Mouse (Mus musculus): ENCODE measurements around the gene Rwdd2a.
A peak's percentile ranks its signal among the peaks of the same experiment; 100 is the strongest.
"Not testable (repeated sequence)": the region's sequence is repeated elsewhere in the genome, so short reads cannot be mapped to it uniquely, and the experiment has no call there.

Rwdd2a gene

DNA sequence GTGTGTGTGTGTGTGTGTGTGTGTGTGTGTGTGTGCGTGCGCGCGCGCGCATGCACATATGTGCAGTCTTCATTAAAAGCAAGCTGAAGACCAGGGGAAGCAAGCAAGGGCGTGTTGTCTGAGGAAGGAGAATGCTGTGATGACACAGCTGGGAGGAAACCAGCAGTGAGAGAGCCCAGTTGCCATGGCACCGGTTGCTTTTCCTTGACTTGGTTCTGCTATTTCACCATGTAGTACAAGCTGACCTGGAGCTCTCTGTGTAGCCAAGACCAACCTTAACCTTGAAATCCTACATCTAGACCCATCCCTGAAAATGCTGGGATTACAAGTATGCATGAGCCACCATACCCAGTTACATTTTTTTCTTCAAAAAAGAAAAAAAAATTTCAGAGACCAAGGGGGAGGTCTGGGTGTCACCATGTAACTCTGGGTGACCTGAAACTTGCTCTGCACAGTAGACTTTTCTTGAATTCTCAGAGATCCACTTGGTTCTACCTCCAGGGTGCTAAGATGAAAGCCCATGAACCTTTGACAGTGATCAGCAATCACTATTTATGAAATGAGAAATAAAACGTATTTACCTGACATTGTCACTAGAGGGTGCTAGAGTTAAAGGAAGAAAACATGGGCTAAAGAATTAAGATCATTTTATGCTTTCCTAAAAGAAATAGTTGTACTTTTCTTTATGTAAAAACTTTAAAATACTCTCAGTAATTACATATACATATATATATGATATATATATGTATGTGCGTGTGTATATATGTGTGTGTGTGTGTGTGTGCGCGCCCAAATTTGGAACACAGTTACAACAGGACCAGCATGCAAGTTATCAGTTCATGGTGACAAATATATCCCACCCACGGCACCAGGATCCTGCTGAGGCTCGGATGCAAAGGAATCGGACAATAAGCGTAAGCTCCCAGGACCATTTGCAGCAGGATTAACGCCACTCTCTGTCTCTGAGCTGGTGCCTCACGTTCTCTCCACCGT lies 21.2 kb downstream of the Rwdd2a start:
- DNase-seq (ENCODE audit: low spot score in 2 of 2): peak; percentile 46 to 54

DNA sequence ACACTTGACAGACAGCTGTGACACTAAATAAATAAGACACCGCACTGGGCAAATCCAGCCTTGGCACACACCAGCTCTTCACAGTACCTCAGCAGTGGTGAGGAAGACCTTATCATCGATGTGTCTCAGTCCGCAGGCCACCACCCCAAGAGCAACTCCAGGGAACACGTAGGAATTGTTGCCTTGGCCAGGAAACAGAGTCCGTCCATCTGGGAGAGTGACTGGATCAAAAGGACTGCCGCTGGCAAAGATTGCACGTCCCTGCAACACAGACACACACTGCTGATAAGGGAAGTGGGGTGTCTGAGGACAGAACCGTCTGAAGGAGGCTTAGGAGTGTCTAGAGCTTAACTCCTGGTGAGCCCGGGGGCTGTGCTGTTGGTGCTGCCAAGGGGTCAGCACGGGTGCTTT lies 22.6 kb downstream of the Rwdd2a start:
- not testable (repeated sequence) for DNase-seq (ENCODE audit: low spot score in 2 of 2)

DNA sequence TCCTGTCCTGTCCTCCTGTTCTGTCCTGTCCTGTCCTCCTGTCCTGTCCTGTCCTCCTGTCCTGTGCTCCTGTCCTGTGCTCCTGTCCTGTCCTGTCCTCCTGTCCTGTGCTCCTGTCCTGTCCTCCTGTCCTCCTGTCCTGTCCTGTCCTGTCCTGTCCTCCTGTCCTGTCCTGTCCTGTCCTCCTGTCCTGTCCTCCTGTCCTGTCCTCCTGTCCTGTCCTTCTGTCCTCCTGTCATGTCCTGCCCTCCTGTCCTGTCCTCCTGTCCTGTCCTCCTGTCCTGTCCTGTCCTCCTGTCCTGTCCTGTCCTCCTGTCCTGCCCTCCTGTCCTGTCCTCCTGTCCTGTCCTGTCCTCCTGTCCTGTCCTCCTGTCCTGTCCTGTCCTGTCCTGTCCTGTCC lies 25.2 kb downstream of the Rwdd2a start:
- DNase-seq (ENCODE audit: low spot score in 2 of 2): not testable (repeated sequence)

DNA sequence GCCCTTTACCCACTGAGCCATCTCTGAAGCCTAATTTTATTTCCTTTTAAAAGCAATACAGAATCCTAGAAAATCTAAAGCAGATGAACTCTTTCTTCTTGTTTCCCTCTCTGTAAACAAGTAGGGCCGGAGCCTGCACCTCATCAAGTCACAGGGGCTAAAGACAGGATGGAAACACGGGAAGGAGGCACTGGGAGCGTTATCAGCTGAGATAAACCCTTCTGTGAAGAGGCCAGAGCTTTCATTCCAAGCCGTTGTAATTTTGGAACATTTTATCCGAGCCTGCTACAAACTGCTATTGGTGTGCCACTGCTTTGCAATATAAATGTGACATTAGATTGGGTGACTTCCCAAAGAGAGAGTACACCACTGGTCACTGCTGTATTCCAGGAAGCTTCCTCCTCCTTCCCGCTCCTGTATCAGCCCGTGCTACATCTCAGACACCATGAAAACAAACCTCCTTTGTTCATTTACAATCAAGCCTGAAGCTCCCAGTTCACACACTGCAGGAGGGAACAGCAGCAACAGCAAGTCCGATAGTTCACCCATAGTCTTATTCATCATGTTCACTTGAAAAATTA lies 28.0 kb downstream of the Rwdd2a start:
- no peak for DNase-seq (ENCODE audit: low spot score in 2 of 2)

DNA sequence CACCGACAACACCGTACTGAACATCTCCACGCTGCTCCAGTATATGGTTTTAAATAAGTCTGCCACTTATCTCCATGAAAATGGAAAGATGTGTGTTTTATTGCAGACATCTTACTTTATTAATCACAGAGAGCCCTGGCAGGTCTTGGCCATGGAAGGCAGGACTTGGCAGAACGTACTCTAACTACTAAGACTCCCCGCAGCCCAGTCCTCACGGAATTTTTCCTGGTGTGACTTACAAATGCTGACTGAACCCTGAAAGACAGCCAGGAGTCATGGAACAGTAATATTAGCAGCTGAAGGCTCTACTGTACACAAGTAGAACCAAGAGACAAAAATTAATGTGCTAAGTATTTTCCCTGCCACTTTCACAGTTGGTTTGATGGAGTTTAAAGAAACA lies 34.0 kb downstream of the Rwdd2a start:
- DNase-seq (ENCODE audit: low spot score in 2 of 2): no peak

DNA sequence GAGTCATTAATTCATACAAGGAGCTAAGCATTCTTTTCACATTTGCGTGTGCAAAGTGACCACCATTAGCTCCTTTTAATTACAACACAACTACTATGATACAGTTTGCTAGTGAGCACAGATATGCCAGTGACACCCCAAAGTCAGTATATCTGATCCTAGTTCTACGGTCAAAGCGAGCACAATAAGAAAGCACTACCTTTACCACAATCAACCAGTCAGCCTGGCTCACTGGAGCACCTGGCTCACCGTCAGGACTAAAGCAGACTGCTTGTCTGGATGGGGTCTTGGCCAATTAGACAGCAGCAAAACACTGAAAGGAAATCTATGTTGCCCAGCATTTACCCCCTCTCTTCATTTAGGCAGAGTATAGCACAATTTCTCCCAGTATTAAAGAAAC lies 40.3 kb downstream of the Rwdd2a start:
- no peak for DNase-seq (ENCODE audit: low spot score in 2 of 2)

DNA sequence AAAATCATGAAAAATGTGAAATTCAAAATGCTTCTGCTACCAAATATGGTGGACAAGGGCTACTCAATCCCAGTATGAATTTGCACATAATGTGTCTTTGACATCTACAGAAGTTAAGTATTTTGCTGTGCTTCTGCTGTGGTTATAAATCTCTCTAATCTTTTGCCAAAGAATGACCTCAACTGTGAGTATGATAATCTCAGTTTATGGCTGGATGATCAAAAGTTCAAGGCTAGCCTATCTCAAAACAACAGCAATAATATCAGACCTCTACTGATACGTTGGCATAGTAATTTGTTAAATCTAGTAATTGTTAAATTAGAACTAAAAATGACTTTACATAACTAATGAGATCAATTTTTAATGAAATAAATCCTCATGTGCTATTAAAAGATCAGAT lies 44.0 kb downstream of the Rwdd2a start:
- no peak for DNase-seq (ENCODE audit: low spot score in 2 of 2)

DNA sequence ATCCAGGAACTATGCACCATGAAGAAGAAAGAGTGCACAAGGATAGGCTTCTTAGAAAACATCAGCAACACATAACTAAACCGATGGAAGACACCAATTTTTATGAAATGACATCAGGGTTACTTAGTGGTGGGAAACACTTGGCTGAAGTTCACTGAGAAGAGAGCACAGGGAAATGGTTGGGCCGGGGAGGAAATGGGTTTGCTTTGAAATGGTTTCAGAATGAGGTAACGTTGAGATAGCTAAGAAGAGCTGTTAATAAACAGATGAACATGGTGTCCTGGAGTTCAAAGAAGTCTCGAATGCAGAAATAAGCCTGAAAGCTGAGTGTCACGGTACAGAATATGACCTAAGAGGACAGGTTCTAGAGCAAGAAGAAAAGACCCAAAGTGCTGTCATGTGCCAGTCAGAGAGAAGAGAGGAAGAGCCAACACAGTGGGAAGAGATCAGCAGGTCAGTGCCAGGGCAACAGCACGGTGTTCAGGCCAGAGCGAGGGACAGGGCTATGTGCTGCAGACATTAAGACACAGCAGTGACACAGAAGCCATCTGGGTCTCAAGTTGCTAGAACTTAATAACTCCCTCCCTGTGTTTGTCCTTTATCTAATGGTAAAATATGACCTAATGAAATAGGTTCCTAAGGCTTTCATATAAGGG lies 46.2 kb downstream of the Rwdd2a start:
- DNase-seq (ENCODE audit: low spot score in 2 of 2): no peak

DNA sequence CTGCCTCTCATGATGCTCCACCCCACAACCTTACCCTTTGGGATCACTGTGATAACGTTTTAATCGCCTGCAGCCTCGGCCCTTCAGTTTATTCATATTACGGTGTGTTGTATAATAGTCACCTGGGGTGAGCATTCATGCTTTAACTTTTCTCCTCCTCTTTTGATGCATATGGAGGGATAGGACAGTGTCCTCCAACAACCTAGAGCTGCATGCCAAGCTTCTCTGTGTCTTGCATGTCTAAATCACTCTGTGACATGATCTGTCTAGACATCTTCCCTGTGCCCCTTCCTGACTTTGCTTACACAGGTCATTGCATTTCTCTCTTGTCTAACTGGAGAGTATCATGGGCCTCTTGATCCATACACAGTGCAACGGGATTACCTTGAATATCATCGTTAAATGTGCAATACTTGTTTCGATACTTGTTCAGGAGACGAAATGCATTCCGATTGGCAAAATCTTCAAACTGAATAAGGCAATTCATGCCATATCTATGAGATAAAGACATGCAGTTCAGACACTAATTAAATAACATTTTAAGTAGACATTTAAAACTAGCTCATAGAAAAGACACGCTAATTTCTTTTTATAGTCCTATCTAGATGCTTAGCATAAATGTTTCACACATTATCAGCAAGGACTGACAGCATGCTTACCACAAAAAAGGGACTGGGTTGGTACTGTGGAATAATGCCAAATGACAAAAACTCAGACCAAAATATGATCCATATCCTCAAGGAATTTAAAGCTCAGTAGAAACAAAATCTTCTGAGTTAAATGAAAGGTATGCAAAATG lies 47.7 kb downstream of the Rwdd2a start:
- no peak for DNase-seq (ENCODE audit: low spot score in 2 of 2)

DNA sequence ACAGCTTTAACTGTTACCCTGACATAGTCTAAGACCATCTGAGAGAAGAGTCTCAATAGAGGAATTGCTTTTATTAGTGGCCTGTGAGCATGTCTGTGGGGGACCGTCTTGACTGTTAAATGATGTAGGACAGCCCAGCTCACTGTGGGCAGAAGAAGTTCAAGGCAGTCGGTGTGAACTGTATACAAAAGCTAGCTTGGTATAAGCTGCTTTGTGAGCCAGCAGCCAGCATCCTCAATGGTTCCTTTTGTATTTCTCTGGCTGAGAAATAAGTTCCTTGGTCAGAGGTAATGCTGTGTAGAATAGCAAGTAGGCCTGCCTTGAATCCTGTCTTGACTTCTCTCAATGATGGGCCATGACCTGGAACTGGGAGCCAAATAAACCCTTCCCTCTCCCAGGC lies 50.3 kb downstream of the Rwdd2a start:
- no peak for DNase-seq (ENCODE audit: low spot score in 2 of 2)

DNA sequence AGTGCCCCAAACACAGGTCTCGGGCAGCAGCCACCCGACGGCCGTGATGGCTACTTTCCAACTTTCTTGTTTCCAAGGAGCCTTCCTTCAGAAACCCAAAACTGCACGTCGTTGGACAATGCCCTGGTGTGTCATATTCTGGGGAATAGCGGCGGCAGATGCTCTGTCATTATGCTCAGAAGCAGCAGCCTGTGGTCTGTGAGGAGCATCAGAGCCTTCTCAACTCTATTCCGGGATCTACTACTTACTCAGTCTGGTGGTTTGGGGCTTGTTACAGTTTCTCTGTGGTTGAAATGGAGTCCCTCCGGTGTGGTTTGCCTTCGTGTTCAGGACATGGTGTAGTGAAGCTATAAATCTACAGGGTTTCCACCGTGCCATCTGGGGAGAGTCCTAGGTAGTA lies 52.2 kb downstream of the Rwdd2a start:
- no peak for DNase-seq (ENCODE audit: low spot score in 2 of 2)
